In the genomic region with DNA sequence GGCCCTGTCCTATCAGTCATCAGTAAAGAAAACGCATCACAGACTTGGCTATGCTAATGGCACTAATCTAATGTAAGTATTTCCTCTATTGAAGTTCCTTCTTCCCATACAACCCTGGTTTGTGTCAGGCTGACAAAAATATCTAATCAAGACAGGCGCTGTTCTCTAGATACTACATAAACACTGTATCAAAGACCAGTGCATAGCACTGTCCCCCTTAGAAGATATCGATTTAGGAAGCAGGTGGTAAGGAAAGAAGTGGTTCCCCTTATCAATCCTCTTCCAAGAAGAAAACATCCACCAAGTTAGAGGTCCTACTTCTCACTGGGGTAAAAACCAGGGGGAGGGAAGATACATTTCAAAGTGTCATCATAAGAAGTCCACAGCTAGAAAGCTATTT, we compare ENCODE assay signal across 19 mouse cellular contexts.
"Had no signal": no experiment of that assay in that cellular context is flagged by ENCODE, and none has a peak within 500 bp of the region (broad histone marks: within the 10 kb centered on the region; RNA-seq: fewer than 3 reads in every experiment).

No protein-coding gene starts in this region.

- DNase-seq: kidney, adult 18-20 months; kidney, adult 9 months; kidney, postnatal 14 days; kidney, postnatal 4 days; left cerebral cortex, postnatal 4 days; lung, adult 2 months; lung, postnatal 14 days; lung, postnatal 4 days; midbrain, embryonic 14.5 days; right cerebral cortex, adult 18-20 months; right cerebral cortex, postnatal 14 days; right cerebral cortex, postnatal 4 days; thymus, adult 2 months; thymus, postnatal 14 days; thymus, postnatal 4 days had no signal

- H3K4me2 ChIP-seq: limb, embryonic 12.5 days; limb, embryonic 15.5 days; midbrain, embryonic 11.5 days had no signal

- H3K36me3 ChIP-seq: limb, embryonic 12.5 days; limb, embryonic 15.5 days had no signal

- H3K4me1 ChIP-seq: limb, embryonic 12.5 days; limb, embryonic 15.5 days had no signal

- H3K27ac ChIP-seq: limb, embryonic 12.5 days; limb, embryonic 15.5 days; stomach, postnatal 0 days had no signal

- H3K9ac ChIP-seq: limb, embryonic 12.5 days; limb, embryonic 15.5 days had no signal

- H3K4me3 ChIP-seq: limb, embryonic 12.5 days; limb, embryonic 15.5 days had no signal

- H3K27me3 ChIP-seq: limb, embryonic 12.5 days; limb, embryonic 15.5 days had no signal

- H3K9me3 ChIP-seq: limb, embryonic 12.5 days; limb, embryonic 15.5 days had no signal
